Mouse (Mus musculus) spleen, adult 2 months (tissue): ENCODE data around the gene Etv4.

Source experiments
- CTCF ChIP-seq: fragments of 200-500 bp; IDR thresholded peaks from 2 replicates; pipeline ENCODE4 v1.5.1; 2011; ENCODE audit warnings: mild to moderate bottlenecking, inconsistent platforms; ENCODE audit not compliant: insufficient read depth, insufficient read length, insufficient replicate concordance; ENCODE audit errors: extremely low read depth
- POLR2A ChIP-seq: fragments of 200-500 bp; IDR thresholded peaks from 2 replicates; pipeline ENCODE4 v1.6.1; 2011; ENCODE audit warnings: low read depth, low read length, inconsistent platforms

DNA sequence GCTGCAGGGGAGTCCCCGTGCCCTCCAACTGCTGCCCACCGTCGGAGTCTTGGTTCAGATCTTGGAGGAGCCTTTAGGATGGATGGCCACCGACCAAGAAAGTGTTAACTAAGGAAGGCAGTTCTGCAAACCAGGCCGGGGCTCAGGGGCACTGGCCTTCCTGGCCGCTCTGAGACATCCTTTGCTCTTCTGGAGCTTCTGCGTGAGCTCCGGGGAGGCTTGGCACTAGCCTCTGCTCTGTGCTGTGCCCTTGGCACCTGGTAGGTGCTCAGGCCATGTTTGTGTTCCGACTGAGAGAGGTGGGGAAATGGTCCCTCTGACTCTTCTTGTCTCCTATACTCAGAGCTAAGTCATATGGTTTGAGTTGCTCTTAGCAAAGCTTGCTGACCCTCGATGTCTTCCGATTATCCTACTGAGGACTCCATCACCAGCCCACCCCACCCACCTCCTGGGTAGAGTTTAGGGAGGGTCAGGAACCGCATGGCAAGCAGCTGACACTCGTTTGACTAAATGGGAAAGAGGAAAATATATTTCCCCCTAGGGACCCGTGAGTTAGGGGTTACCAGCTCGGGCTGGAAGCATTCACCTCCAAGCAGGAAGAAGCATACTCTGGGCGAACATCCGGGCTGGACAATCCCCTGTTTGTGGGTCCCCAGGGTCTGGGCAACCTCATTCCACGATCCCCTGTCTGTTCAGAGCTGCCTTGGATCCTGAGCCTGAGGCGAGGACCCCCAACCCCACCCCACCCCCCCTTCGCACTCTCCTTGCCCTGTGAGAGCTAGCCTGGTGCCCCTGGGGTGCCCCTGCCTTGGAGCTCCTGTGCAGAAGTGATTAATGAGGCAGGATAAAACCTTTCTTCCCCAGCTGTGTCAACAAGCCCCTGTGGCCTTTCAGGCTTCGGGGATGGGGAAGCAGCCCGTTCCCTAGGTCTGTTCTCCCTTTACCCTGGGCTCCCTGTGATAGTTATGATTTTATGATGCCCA is 30.2 kb upstream of the Etv4 start:
- TF ChIP-seq POLR2A (no peak), CTCF (no peak)
